Mouse (Mus musculus) megakaryocyte-erythroid progenitor cell, adult 5-6 weeks (primary cell): ENCODE data around the gene Ccdc73. TPM values are rescaled to one million over a fixed set of nuclear protein-coding genes. Genes with fewer than 3 reads are reported as not detected.

ENCODE experiments used
- ATAC-seq: replicated peaks from 2 replicates; pipeline ENCODE4 v1.8.0; 2016; ENCODE audit warnings: mild to moderate bottlenecking, inconsistent platforms; ENCODE audit not compliant: severe bottlenecking, poor library complexity, low FRiP score, low TSS enrichment
- total RNA-seq, 2 experiments: library from RNA; stranded (forward) in 1 of 2; stranded (reverse) in 1 of 2; fragments of 200-1000, 215-1000 nt in 1 of 2; fragments of >200 nt in 1 of 2; fragmentation: Nextera tagmentation in 1 of 2; gene quantifications; 2 replicates each; pipeline ENCODE4 v1.2.3; 2014 to 2017

Gene Ccdc73
- total RNA-seq, 2 experiments from 2014 or later, result not detected

DNA sequence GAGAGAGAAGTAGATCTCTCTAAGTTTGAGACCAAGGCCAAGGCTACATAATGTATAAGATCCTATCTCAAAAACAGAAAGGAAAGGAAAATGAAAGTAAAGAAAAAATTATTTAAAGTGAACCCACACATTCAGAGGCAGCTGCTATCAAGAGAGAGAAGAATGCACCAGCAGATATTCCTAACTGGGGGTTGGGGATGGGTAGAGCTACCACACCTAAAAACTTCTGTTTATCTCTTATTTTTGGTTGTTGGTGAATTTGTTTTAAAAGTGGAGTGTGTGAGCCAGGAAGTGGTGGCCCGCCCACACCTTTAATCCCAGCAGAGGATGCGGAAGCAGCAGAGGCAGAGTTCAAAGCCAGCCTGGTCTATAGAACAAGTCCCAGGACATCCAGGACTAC is 154.2 kb downstream of the Ccdc73 start:
- ATAC-seq, result peak; percentile 82

DNA sequence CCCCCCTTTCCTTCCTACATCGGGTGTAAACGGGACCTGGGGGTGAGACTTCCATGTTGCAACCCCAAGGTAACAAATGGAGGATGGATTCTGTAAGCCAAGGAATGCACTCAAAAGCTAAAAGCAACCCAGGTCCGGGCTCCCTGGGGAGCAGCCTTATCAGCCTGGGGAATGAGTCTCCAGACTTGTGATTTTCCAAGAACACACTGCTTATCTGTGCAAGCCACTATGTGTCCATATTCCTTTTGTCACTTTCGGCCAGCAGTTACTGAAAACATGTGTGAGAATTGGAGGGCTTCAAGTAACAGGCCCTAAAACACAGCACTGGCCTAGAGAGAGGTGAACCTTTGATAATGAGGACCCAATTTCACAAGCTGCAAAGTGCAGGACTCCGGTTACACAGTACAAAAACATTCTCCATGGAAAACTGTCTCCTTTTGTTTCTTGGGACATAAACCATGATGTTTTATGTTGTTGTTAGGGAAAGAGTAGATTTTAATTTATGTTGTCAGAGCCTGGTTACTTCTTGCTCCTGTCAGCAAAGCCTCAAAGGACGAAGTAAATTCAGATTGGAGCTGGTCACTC is 155.5 kb downstream of the Ccdc73 start:
- ATAC-seq, result 0 out of 2 replicates have a peak, but pooled peaks have one; percentile 16

DNA sequence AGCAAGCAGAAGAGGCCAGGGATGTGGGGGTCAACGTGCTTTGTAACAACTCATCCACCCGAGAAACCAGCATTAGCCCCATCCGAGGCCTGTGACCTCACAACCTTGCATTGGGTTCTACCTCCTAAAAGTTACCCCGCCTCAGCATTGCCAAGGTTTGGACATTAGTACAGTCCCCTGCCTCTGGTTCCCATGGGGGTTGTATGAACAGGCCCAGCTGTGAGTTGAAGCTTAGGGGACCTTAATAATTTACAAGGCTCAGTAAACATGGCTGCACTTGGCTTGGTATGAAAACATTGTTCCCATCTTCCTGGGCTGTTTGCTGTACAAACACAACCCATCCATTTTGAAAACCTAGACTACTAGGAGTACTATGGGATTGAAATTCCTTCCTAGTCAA is 156.2 kb downstream of the Ccdc73 start:
- ATAC-seq, result no peak

GRCm38 (mm10) chr2:105025610-105026009 is 158.0 kb downstream of the Ccdc73 start:
- ATAC-seq, result peak; percentile 60

- no peak for ATAC-seq
Observed at GRCm38 (mm10) chr2:105026950-105027695, 159.5 kb downstream of the Ccdc73 start.

- 0 out of 2 replicates have a peak, but pooled peaks have one; percentile 27 for ATAC-seq
Observed at GRCm38 (mm10) chr2:105028806-105029205, 161.2 kb downstream of the Ccdc73 start.

- ATAC-seq, result peak; percentile 62
Observed at GRCm38 (mm10) chr2:105030505-105030904, 162.9 kb downstream of the Ccdc73 start.

GRCm38 (mm10) chr2:105034084-105034483 is 166.5 kb downstream of the Ccdc73 start:
- no peak for ATAC-seq

DNA sequence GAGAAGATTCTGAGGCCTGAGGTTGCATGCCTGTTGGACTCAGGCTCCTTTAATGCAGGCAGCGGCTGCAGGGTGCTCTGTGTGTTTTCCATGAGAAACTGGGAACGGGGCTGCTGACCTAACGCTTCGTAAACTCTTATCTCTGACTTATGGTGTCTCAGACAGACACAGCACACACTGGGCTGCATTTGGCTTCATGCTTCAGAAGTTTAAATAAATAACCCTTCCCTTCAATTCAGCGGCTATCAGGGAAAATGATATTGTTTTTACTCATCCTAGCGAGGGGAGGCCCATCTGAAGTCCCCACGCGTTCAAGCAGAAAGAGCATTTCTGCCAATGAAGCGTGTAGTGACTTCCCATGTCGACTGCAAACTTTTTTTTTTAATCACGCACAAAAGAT is 168.4 kb downstream of the Ccdc73 start:
- ATAC-seq, result no peak

GRCm38 (mm10) chr2:105036401-105037070 is 168.9 kb downstream of the Ccdc73 start:
- no peak for ATAC-seq

- ATAC-seq, result no peak
Observed at GRCm38 (mm10) chr2:105037956-105038569, 170.5 kb downstream of the Ccdc73 start.

DNA sequence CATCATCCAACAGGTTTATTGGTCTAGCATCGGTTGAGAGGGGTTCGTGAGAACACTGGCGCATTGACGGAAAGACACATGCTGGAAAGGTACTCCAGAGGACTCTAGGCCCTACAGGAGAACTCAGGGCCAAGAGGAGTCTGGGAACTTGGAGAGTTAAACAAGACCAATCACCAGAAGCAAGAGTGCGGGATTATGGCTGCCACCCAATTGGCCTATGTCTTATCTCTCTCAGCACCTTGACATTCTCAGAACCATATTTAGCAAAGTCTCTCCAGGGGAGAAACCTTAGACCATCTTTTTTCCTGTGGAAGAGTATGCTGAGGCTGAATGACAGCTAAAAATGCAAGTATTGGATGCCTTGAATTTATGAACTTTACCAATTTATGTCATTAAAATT is 171.3 kb downstream of the Ccdc73 start:
- ATAC-seq, result peak; percentile 82

- ATAC-seq, result no peak
Observed at GRCm38 (mm10) chr2:105040859-105041258, 173.3 kb downstream of the Ccdc73 start.

DNA sequence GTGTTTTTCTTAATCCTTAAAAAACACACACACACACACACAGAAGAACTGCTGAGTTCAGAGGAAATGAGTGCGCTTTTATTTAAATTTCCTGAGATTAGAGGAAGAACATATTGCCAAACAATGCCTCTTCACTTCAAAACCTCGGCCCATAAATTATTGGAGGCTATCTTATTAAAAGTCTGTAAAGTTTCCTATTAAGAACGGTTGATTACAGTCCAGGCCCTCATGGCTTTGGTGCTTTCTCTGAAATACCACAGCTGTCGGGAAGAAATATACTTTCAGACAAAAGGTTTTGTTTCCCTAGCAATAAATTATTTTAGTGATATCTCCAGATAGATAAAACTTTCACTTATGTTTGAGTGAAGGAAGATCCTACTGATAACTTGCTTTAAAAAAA is 175.5 kb downstream of the Ccdc73 start:
- ATAC-seq, result no peak

- ATAC-seq, result no peak
Observed at GRCm38 (mm10) chr2:105048301-105048700, 180.7 kb downstream of the Ccdc73 start.

GRCm38 (mm10) chr2:105055529-105055928 is 187.9 kb downstream of the Ccdc73 start:
- ATAC-seq, result no peak

DNA sequence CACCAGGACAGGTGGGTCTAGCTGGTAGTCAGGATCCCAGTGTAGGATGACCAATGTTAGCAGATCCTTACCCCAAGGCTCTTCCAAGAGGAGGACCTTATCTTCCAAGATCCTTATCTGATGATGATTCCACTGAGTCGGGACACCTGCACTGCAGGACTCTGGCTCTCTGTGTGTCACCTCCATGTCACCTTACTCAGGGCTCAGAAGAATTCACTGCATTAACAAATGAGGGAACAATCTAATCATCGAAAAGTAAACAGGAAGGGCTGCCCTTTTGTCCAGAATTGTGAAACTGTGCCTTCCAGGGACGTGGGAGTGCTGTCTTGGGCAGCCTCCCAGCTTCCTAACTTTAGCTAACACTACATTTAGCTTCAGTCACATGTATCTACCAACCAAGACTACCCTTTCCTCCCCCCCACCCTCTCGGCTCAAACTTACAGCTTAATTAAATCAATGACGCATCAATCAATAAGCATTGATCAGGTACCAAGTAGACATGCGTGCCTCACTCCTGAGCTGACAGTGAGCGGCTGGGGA is 191.0 kb downstream of the Ccdc73 start:
- no peak for ATAC-seq

DNA sequence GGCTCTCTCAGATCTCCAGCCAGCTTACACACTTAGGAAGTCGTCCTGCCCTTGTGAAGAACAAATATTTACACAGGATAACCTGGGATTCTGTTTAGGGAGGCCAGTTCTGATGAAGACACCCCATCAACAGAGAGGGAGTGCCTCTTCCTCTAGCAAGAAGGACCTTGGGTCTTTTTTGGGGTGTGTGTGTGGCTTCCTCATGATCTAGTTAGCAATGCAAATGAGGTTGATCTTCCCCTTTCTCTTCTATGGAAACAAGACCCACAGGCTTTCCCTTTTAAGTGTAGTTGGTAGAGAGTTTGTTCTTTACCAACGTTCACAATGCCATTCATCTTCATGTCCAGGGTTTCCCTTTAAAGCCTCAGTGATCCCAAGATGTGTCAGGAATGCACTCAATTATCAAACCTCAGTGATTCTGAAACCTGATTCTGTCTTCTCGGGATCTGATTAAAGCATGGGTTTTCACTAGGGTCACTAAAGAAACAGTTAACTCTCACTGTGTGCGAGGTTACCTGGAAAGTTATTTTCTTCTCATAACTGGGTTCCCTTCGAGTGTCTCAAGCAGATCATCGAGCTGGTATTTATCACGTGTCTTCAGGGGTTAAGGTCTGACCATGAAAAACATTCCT is 195.3 kb downstream of the Ccdc73 start:
- no peak for ATAC-seq
